Mouse (Mus musculus) common myeloid progenitor, adult 5-6 weeks (primary cell): ENCODE results near the gene Cd300lg. TPM values are rescaled to one million over a fixed set of nuclear protein-coding genes. Genes with fewer than 3 reads are reported as not detected.
A peak's percentile ranks its signal among the peaks of the same experiment; 100 is the strongest.

Experiments used
- ATAC-seq: replicated peaks from 2 replicates; pipeline ENCODE4 v1.8.0; 2016; ENCODE audit warnings: low read depth, mild to moderate bottlenecking, moderate TSS enrichment, inconsistent platforms; ENCODE audit not compliant: poor library complexity, severe bottlenecking
- total RNA-seq: library from RNA; stranded (forward); fragments of 200-1000, 187-1606 nt; gene quantifications from 2 replicates; pipeline ENCODE4 v1.2.3, GENCODE M21; 2017

Gene Cd300lg
- total RNA-seq, 1 experiment from 2014 or later = 0.78 TPM

- peak; percentile 57 for ATAC-seq
Observed at GRCm38 (mm10) chr11:102087931-102088898, 46.9 kb downstream of the Cd300lg start, which contains the start of gene Mpp2. Gene Mpp2 (minus strand): TSS chr11:102088515.

GRCm38 (mm10) chr11:102089088-102089808, 47.9 kb downstream of the Cd300lg start:
- peak; percentile 69 for ATAC-seq

DNA sequence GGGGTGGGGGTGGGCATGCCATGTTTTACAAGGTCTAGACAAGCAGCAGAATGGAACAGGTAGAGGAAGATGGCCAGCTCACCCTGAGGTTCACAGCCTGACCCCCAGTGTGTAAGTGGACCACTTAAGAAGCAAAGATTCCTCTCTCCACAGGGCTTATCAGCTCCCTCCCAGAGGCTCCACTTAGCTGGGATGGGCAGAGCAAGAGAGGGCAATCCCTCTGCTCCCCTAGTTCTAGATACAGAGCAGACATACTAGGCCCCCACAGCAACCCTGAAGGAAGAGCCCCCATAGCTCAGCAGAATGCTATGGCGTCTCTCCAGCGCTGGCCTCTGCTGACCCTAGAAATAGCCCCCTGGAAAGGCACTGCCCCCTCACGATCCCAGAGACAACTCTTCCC, 54.4 kb downstream of the Cd300lg start:
- no peak for ATAC-seq

DNA sequence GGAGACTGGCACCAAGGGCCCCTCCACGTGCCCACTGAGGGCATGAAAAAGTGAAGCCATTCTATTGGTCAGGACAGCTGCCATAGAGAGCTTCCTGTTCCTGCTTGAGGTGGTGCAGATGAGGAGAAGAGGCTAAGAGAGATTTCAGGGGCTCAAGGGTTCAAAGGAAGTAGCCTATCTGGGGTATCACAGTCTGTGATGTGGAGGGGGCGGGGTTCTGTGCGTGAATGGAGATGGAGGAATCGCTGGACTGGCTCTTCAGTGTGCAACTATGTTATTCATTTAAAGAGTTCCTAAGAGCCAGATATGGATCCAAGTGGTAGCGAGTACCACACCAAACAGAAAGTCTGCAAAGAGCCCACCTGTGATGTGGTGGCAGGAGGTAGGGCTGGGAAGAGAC, 55.1 kb downstream of the Cd300lg start:
- peak; percentile 4; the same call in 1 of the 2 replicates for ATAC-seq

DNA sequence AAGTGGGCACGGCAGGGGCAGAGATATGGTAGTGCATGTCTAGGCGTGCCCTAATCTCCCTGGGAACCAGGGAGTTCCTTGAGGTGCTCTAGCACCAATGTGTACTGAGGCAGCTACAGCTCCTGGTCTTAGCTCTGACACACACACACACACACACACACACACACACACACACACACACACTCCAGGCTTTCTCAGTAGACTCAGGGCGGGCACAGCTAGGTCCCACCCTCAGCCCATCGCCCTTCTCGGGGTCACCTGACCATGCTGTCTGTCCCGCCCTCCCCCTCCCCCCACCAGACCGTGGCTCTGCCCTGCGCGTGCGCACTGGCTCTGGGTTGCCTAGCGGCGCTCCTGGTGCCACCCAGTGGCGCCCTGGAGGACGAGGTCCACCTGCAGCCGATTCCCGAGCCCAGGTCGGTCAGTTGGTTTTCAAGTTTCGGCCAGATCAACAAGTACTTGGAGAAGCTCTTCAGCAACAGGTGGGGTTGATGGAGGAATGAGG, 55.6 kb downstream of the Cd300lg start:
- peak; percentile 80 for ATAC-seq

- no peak for ATAC-seq
Observed at GRCm38 (mm10) chr11:102101219-102101618, 59.9 kb downstream of the Cd300lg start, which contains the start of gene Ppy. Gene Ppy (minus strand): TSS chr11:102101319.

DNA sequence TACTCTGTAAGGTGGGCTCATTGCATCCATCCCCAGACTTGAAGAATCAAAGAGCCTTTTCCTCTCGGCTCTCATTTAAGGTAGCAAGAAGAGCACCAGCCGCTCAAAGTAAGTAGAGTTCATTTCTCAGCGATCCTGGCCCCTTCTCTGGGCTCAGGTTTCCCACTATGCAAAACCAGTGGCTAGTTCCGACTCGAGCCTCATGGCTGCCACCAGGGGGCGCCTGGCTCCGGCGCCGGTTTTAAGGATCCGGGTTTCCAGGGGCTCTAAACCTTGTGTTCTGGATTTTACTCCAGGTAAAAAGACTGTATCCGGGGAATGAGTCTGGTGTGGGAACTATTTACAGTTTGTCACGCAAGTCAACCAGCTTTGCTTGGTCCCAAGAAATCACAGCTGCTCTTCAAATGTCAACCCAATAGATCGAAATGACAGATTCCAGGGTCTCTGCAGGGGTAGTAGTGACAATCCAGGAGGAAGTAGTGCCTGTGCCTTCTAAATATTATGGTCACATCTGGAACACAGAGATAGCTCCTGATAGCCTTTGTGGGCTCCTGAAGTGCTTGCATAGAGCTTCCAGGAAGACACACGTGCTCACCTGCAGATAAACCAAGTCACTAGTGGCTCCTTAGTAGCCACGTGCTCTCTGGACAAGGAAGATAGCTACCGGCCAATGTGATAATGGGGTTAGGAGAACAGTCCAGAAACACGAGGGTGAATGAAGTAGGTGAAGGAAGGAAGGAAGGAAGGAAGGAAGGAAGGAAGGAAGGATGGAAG, 61.4 kb downstream of the Cd300lg start:
- ATAC-seq = peak; percentile 64; the same call in 1 of the 2 replicates

Other genes starting within 250 kb of the Cd300lg start
- not detected in 2 replicates for gene Meox1, start 147.1 kb upstream of the Cd300lg start, total RNA-seq
- not detected in 2 replicates for gene Sost, start 74.5 kb upstream of the Cd300lg start, total RNA-seq
- gene Cfap97d1, start 57.2 kb upstream of the Cd300lg start, total RNA-seq = not detected in 2 replicates
- 2.0 and 6.6 TPM in 2 replicates for gene Dusp3, start 54.5 kb upstream of the Cd300lg start, total RNA-seq
- gene Mpp3, start 13.0 kb upstream of the Cd300lg start, total RNA-seq = not detected in 2 replicates
- 0.50 and 0.58 TPM in 2 replicates for gene Mpp2, start 47.0 kb downstream of the Cd300lg start, total RNA-seq
- gene Ppy, start 59.8 kb downstream of the Cd300lg start, total RNA-seq = not detected in 2 replicates
- not detected in 2 replicates for gene Pyy, start 66.3 kb downstream of the Cd300lg start, total RNA-seq
- 0.53 and 1.7 TPM in 2 replicates for gene Nags, start 104.0 kb downstream of the Cd300lg start, total RNA-seq
- 11.3 and 21.5 TPM in 2 replicates for gene Tmem101, start 114.9 kb downstream of the Cd300lg start, total RNA-seq
- gene Lsm12, start 143.8 kb downstream of the Cd300lg start, total RNA-seq = 62.2 and 71.8 TPM in 2 replicates
- gene G6pc3, start 148.1 kb downstream of the Cd300lg start, total RNA-seq = 45.2 and 51.6 TPM in 2 replicates
- gene Hdac5, start 188.7 kb downstream of the Cd300lg start, total RNA-seq = 20.7 and 26.0 TPM in 2 replicates
- gene BC030867, start 207.4 kb downstream of the Cd300lg start, total RNA-seq = 4.8 and 5.3 TPM in 2 replicates
- gene Asb16, start 227.2 kb downstream of the Cd300lg start, total RNA-seq = 0.18 and 1.5 TPM in 2 replicates
- 24.4 and 27.5 TPM in 2 replicates for gene Tmub2, start 243.4 kb downstream of the Cd300lg start, total RNA-seq